Mouse (Mus musculus) megakaryocyte, embryonic 14.5 days (primary cell): Measurements from ENCODE around the gene Catsperd. TPM values are rescaled to one million over a fixed set of nuclear protein-coding genes. Genes with fewer than 3 reads are reported as not detected.
"Not testable (repeated sequence)": the region's sequence is repeated elsewhere in the genome, so short reads cannot be mapped to it uniquely, and the experiment has no call there.

Experiments used
- H3K27me3 ChIP-seq: replicated peaks from 2 replicates; pipeline ENCODE3; 2012; ENCODE audit warnings: inconsistent platforms
- H3K36me3 ChIP-seq: replicated peaks from 2 replicates; pipeline ENCODE3; 2012; ENCODE audit warnings: low read length, inconsistent platforms, mixed read lengths
- H3K4me1 ChIP-seq: 2 replicates; pipeline ENCODE4 v1.6.1; 2012; ENCODE audit warnings: inconsistent platforms
- H3K4me3 ChIP-seq: replicated peaks from 2 replicates; pipeline ENCODE3; 2012; ENCODE audit warnings: moderate library complexity, mild to moderate bottlenecking, inconsistent platforms
- H3K9me3 ChIP-seq: 2 replicates; pipeline ENCODE4 v1.6.1; 2012; ENCODE audit warnings: inconsistent platforms
- FLI1 ChIP-seq: IDR thresholded peaks from 2 replicates; pipeline ENCODE4 v1.6.1; 2012; ENCODE audit warnings: low read length, inconsistent platforms, mixed read lengths
- GATA1 ChIP-seq: IDR thresholded peaks from 3 replicates; pipeline ENCODE4 v1.6.1; 2012; ENCODE audit warnings: mixed read lengths, low read length, inconsistent platforms, borderline replicate concordance
- polyA plus RNA-seq: library from polyadenylated mRNA; stranded (reverse); fragments of >175 nt; gene quantifications from 2 replicates; pipeline ENCODE4 v1.2.3, GENCODE M21; 2012; ENCODE audit warnings: low replicate concordance; ENCODE audit not compliant: insufficient read depth

Catsperd gene
- polyA plus RNA-seq, 1 experiment = not detected

GRCm38 (mm10) chr17:56613236-56613844, 14.6 kb upstream of the Catsperd start, which contains the start of gene Rpl36:
Rpl36 (plus strand) TSS chr17:56613416.
- H3K4me3 ChIP-seq = peak within 1 kb of the TSS; percentile 99
- TF ChIP-seq GATA1 = no peak
- no peak for TF ChIP-seq FLI1
- H3K36me3 ChIP-seq = peaks cover 43% of the 10 kb centered on the region
- peaks cover 81% of the 10 kb centered on the region for H3K4me1 ChIP-seq
- no peaks in the 10 kb centered on the region for H3K9me3 ChIP-seq
- H3K27me3 ChIP-seq = no peaks in the 10 kb centered on the region

GRCm38 (mm10) chr17:56613893-56614292, 14.1 kb upstream of the Catsperd start:
- Histone ChIP-seq H3K4me3 (peak overlapping the region; percentile 99), H3K36me3 (peaks cover 48% of the 10 kb centered on the region), H3K4me1 (peaks cover 78% of the 10 kb centered on the region)
- not testable (repeated sequence) for H3K27me3 ChIP-seq, H3K9me3 ChIP-seq

GRCm38 (mm10) chr17:56614391-56615135, 13.4 kb upstream of the Catsperd start:
- TF ChIP-seq GATA1 = no peak
- TF ChIP-seq FLI1 = no peak
- Histone ChIP-seq H3K36me3 (peaks cover 54% of the 10 kb centered on the region), H3K27me3 (no peaks in the 10 kb centered on the region), H3K4me3 (peak overlapping the region; percentile 99), H3K9me3 (no peaks in the 10 kb centered on the region), H3K4me1 (peaks cover 77% of the 10 kb centered on the region)

GRCm38 (mm10) chr17:56615136-56615784, 12.7 kb upstream of the Catsperd start:
- TF ChIP-seq GATA1 = no peak
- TF ChIP-seq FLI1 = no peak
- H3K27me3 ChIP-seq = no peaks in the 10 kb centered on the region
- H3K9me3 ChIP-seq = no peaks in the 10 kb centered on the region
- H3K4me3 ChIP-seq = peak overlapping the region; percentile 99
- H3K36me3 ChIP-seq = peaks cover 61% of the 10 kb centered on the region
- peaks cover 78% of the 10 kb centered on the region for H3K4me1 ChIP-seq

- Histone ChIP-seq H3K9me3 (no peaks in the 10 kb centered on the region), H3K4me3 (peak overlapping the region; percentile 64), H3K36me3 (peaks cover 67% of the 10 kb centered on the region), H3K4me1 (peaks cover 74% of the 10 kb centered on the region), H3K27me3 (no peaks in the 10 kb centered on the region)
- TF ChIP-seq GATA1 (no peak), FLI1 (no peak)
These were observed 12.2 kb upstream of the Catsperd start for GRCm38 (mm10) chr17:56615792-56616191.

GRCm38 (mm10) chr17:56616725-56617124, 11.2 kb upstream of the Catsperd start:
- Histone ChIP-seq H3K4me1 (peaks cover 67% of the 10 kb centered on the region), H3K9me3 (no peaks in the 10 kb centered on the region), H3K36me3 (peaks cover 73% of the 10 kb centered on the region), H3K27me3 (no peaks in the 10 kb centered on the region), H3K4me3 (no peak overlapping the region)
- TF ChIP-seq FLI1 = no peak
- no peak for TF ChIP-seq GATA1

GRCm38 (mm10) chr17:56617628-56618027, 10.3 kb upstream of the Catsperd start:
- no peak for TF ChIP-seq FLI1
- no peak for TF ChIP-seq GATA1
- Histone ChIP-seq H3K27me3 (no peaks in the 10 kb centered on the region), H3K4me1 (peaks cover 62% of the 10 kb centered on the region), H3K9me3 (no peaks in the 10 kb centered on the region), H3K4me3 (no peak overlapping the region), H3K36me3 (peaks cover 82% of the 10 kb centered on the region)

GRCm38 (mm10) chr17:56625495-56625894, 2.4 kb upstream of the Catsperd start:
- H3K4me1 ChIP-seq = peaks cover 44% of the 10 kb centered on the region
- TF ChIP-seq GATA1 (no peak), FLI1 (no peak)
- H3K27me3 ChIP-seq = peaks cover 7% of the 10 kb centered on the region
- H3K4me3 ChIP-seq = peak overlapping the region; percentile 99
- peaks cover 44% of the 10 kb centered on the region for H3K36me3 ChIP-seq
- no peaks in the 10 kb centered on the region for H3K9me3 ChIP-seq

- H3K4me1 ChIP-seq = peaks cover 44% of the 10 kb centered on the region
- peaks cover 37% of the 10 kb centered on the region for H3K36me3 ChIP-seq
- TF ChIP-seq FLI1 = no peak
- TF ChIP-seq GATA1 = no peak
- H3K27me3 ChIP-seq = peaks cover 11% of the 10 kb centered on the region
- peak overlapping the region; percentile 99 for H3K4me3 ChIP-seq
- peaks cover 5% of the 10 kb centered on the region; the same call in 1 of the 2 replicates for H3K9me3 ChIP-seq
These were observed 1.7 kb upstream of the Catsperd start for GRCm38 (mm10) chr17:56626260-56626659.
